Mouse (Mus musculus) ES-CJ7 (cell line): ENCODE data around the gene Eppin.

Experiments
- DNase-seq: peaks from one replicate; pipeline ENCODE4 v3.0.0; 2011; ENCODE audit warnings: low read depth, low spot score

Eppin gene

GRCm38 (mm10) chr2:164560106-164560505 lies 33.3 kb downstream of the Eppin start:
- no peak for DNase-seq

DNA sequence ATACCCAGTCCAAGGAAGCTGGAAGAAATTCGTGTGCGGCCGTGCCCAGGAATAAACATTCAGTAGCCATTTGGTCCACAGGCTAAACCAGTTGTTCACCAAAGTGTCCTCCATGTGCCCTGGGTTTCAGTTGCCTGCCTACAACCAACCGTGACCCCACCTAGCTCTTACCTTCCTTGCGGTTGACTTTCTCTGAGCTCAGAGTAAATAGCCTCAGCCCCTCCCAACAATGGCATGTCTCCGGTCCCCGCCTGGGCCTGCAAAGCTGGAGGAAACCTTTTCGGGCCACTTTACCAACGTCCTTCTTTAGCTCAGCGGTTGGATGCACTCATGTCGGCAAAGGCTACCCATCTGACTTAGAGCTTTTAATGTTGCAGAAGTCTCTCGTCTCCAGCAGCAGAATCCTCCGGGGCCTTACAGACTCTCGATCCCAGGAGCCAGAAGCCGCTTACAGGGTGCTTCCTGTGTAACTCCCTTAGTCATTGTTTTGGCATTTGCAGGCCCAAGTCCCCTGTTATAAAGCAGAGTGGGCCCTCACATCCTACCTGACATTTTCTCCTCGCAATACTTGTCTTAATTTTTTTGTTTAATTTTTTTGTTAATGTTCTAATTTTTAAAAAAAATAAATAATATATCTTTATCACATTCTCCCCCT lies 34.3 kb downstream of the Eppin start:
- peak; percentile 65 for DNase-seq

DNA sequence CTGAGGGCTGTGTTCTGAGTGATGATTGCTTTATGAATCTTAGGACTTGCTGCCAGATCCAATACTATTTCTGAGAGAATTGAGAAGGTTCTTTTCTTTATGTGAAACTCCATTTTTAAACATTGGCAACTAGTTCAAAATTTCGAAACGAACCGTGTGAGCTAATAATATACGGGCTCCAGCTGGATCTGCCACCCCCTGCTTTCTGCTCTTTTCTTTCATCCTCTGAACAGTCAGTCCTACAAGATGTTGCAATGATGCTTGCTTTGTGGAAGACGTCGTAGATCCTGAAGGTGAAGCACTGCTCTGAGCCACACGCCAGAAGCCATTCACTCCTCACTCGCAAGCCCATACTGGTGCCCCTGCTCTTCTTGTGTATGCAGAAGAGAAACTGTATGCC lies 35.0 kb downstream of the Eppin start:
- no peak for DNase-seq

- DNase-seq, result no peak
Observed at GRCm38 (mm10) chr2:164551502-164551901, 41.9 kb downstream of the Eppin start.

GRCm38 (mm10) chr2:164550895-164551269 lies 42.5 kb downstream of the Eppin start:
- no peak for DNase-seq

- DNase-seq, result no peak
Observed at GRCm38 (mm10) chr2:164549963-164550894, 43.2 kb downstream of the Eppin start.

DNA sequence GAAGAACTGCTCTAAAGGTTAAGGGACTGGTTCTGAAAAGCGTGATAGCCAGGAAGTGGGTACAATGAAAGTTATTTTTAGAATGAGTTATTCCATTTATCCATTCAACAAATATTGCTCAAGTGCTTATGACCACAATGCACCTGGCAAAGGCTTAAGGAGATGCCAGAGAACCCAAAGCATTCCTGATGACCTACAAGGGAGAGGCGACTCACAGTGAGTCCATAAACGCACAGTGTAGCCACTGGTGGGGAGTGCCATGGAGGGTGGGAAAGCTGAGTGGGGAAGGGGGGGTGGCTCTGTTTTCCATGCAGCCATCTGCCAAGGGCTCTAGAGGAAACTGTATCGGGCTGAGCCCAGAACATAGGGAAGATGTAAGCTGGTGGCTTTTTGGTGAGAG lies 44.1 kb downstream of the Eppin start:
- DNase-seq, result no peak

GRCm38 (mm10) chr2:164544454-164545097 lies 48.8 kb downstream of the Eppin start:
- no peak for DNase-seq

GRCm38 (mm10) chr2:164543745-164544144 lies 49.6 kb downstream of the Eppin start:
- no peak for DNase-seq

GRCm38 (mm10) chr2:164542598-164542997 lies 50.8 kb downstream of the Eppin start:
- DNase-seq, result no peak

GRCm38 (mm10) chr2:164542132-164542531 lies 51.3 kb downstream of the Eppin start:
- no peak for DNase-seq

GRCm38 (mm10) chr2:164540652-164541427 lies 52.6 kb downstream of the Eppin start:
- DNase-seq, result no peak
